Mouse (Mus musculus) intestine, embryonic 16.5 days (tissue): Measurements from ENCODE around the gene Creb5. TPM values are rescaled to one million over a fixed set of nuclear protein-coding genes. Genes with fewer than 3 reads are reported as not detected.

Source experiments
- ATAC-seq: fragments of 200-750 bp; cut with Nextera tagmentation; 2 replicates; pipeline ENCODE4 v1.8.0; 2017; ENCODE audit warnings: moderate TSS enrichment, moderate library complexity
- H3K27ac ChIP-seq: fragments of 300-500 bp; sonication (generic); 2 replicates; pipeline ENCODE4 v1.5.1; 2014; ENCODE audit warnings: mild to moderate bottlenecking, low read length
- H3K27me3 ChIP-seq: fragments of 300-500 bp; sonication (generic); replicated peaks from 2 replicates; pipeline ENCODE4 v1.6.1; 2014; ENCODE audit warnings: low read length, control low read depth, mixed read lengths; ENCODE audit not compliant: control insufficient read depth, insufficient read depth
- H3K36me3 ChIP-seq: fragments of 300-500 bp; sonication (generic); 2 replicates; pipeline ENCODE4 v1.6.1; 2014; ENCODE audit warnings: low read length, control low read depth; ENCODE audit not compliant: control insufficient read depth, insufficient read depth
- H3K4me1 ChIP-seq: fragments of 300-500 bp; sonication (generic); 2 replicates; pipeline ENCODE4 v1.6.1; 2014; ENCODE audit warnings: low read length, control low read depth, mixed read lengths; ENCODE audit not compliant: control insufficient read depth, insufficient read depth
- H3K4me2 ChIP-seq: fragments of 300-500 bp; sonication (generic); 2 replicates; pipeline ENCODE4 v1.6.1; 2014; ENCODE audit warnings: low read depth, low read length, control low read depth
- H3K4me3 ChIP-seq: fragments of 300-500 bp; sonication (generic); 2 replicates; pipeline ENCODE4 v1.5.1; 2014; ENCODE audit warnings: mild to moderate bottlenecking, low read length
- H3K9ac ChIP-seq: fragments of 300-500 bp; sonication (generic); 2 replicates; pipeline ENCODE4 v1.6.1; 2014; ENCODE audit warnings: low read depth, low read length
- H3K9me3 ChIP-seq: fragments of 300-500 bp; sonication (generic); 2 replicates; pipeline ENCODE4 v1.6.1; 2016; ENCODE audit warnings: low read length, control low read depth; ENCODE audit not compliant: control insufficient read depth
- WGBS: fragments of 180-500 bp; shearing (Covaris S2); extraction: QIAGEN DNeasy Blood & Tissue Kit; methylation state at CpG from one replicate; pipeline ENCODE4 v1.1.7; 2014; 5-methylcytosine and 5-hydroxymethylcytosine counted together
- polyA plus RNA-seq: library from polyadenylated mRNA; unstranded; fragments of >200 nt; fragmentation: Nextera tagmentation; extraction: Ambion mirVana; gene quantifications from 2 replicates; pipeline ENCODE4 v1.2.1, GENCODE M21; 2015

The Creb5 gene
- polyA plus RNA-seq, 1 experiment from 2014 or later = 4.1 TPM

GRCm38 (mm10) chr6:53615440-53616211 is 328.6 kb downstream of the Creb5 start:
- Histone ChIP-seq H3K27ac (no peak overlapping the region), H3K4me3 (no peak overlapping the region), H3K36me3 (no peaks in the 10 kb centered on the region), H3K4me1 (peaks cover 3% of the 10 kb centered on the region; the same call in 1 of the 2 replicates), H3K9me3 (no peaks in the 10 kb centered on the region), H3K27me3 (no peaks in the 10 kb centered on the region), H3K9ac (no peak overlapping the region), H3K4me2 (no peak overlapping the region)
- WGBS = 45% methylated on average over 9 of the region's 9 CpGs
- no peak for ATAC-seq

DNA sequence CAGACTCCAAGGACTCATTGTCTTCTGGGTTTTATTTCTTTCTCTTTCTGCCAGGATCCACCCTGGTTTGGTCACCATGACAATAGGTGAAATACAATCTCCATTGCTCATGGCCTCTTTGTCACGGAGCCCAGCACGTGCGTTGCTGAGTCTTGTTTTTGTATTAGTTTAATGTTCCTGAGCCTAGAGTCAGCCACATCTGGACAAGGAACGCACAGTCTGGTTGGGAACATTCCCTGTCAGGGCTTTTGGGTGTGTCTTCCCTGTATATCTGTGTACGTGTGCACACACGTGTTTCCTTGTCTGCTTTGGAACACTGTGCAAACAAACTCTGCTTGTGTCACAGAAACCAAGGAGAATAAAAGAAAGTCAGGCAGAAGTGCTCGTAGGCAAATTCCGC is 331.1 kb downstream of the Creb5 start:
- no peaks in the 10 kb centered on the region for H3K27me3 ChIP-seq
- H3K4me3 ChIP-seq = no peak overlapping the region
- H3K9me3 ChIP-seq = no peaks in the 10 kb centered on the region
- H3K4me2 ChIP-seq = no peak overlapping the region
- peaks cover 3% of the 10 kb centered on the region; the same call in 1 of the 2 replicates for H3K4me1 ChIP-seq
- WGBS = 71% methylated on average over 8 of the region's 8 CpGs
- no peaks in the 10 kb centered on the region for H3K36me3 ChIP-seq
- no peak overlapping the region for H3K27ac ChIP-seq
- H3K9ac ChIP-seq = no peak overlapping the region
- ATAC-seq = no peak

DNA sequence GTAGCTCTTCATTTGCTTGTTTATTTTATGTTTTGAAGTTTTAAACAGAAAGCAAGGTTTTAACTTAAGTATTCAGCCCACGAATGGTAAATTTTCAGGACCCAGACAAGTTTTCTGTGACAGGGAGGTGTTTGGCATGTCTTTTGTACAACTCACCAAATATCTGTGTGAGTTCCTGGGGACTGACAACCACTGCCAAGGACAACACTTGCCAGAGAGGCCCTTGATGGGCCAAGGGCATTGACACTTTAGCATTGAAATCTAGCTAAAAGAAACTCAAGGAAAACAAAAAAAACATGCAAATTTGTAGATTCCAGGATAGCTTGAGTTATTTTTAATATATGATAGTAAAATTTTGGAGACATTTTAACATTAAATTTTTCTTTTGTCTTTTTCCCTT is 332.6 kb downstream of the Creb5 start:
- no peaks in the 10 kb centered on the region for H3K9me3 ChIP-seq
- H3K9ac ChIP-seq = no peak overlapping the region
- no peak overlapping the region for H3K27ac ChIP-seq
- no peak overlapping the region for H3K4me3 ChIP-seq
- H3K27me3 ChIP-seq = no peaks in the 10 kb centered on the region
- ATAC-seq = no peak
- no peak overlapping the region for H3K4me2 ChIP-seq
- whole genome bisulfite sequencing = 56% methylated on average over 1 of the region's 1 CpGs
- no peaks in the 10 kb centered on the region for H3K36me3 ChIP-seq
- H3K4me1 ChIP-seq = peaks cover 3% of the 10 kb centered on the region; the same call in 1 of the 2 replicates

DNA sequence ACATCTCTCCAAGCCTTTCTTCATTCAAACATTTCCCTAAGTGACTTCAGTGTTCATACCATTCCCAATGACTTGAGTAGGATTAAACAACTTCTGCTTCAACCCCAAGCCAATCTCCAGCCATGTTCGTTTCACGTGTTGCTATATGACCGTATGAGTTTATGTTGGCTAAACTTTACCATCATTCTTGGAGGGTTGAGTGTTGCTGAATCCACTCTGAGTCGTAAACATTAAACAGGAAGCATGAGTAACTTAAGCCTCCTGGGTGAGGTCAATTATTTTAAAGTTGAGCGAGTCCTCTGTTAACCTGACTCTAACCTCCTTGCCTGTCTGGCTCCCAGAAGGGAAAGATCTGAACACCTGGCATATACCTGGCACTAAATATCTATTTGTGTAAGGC is 334.2 kb downstream of the Creb5 start:
- no peak overlapping the region for H3K27ac ChIP-seq
- WGBS = 60% methylated on average over 5 of the region's 5 CpGs
- no peak overlapping the region for H3K4me3 ChIP-seq
- no peak for ATAC-seq
- no peaks in the 10 kb centered on the region for H3K27me3 ChIP-seq
- no peak overlapping the region for H3K4me2 ChIP-seq
- H3K36me3 ChIP-seq = no peaks in the 10 kb centered on the region
- no peak overlapping the region for H3K9ac ChIP-seq
- H3K9me3 ChIP-seq = no peaks in the 10 kb centered on the region
- no peaks in the 10 kb centered on the region for H3K4me1 ChIP-seq

DNA sequence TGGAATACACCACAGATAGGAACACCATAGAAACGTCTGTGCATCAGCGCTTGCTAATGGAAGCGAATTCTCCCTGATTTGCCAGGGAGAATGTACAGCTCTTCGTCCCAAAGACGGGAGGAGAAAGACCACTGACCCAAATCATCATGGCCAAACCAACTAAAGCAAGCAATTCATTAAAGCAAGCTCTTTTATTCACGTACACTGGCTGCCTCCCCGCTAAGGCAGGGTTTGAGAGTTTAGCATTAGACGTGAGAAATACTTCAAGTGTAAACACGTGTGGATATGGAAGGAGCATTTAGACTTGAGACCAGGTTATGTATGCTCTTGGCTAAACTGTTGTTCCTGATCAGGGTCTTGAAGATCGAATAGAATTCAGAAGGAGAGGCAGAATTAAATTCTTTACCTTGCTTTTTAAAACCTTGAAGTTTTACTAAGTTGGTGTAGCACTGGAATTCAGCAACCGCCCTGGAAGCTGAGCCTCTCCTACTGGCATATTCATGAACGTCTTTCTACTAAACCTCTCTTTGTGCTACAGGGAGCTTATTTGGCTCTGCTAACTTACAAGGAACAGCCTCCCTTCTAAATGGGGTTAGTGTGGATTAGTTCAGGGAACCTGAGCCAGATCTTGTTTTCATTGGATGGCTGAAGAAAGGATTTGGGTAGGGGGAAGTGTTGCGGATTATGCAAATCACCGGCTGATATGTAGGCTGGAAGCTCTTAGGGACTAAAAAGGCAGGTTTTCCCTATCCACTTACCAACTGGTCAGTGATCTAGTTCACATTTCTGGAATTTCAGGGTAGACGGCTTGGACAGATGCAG is 337.6 kb downstream of the Creb5 start:
- no peaks in the 10 kb centered on the region for H3K9me3 ChIP-seq
- no peak overlapping the region for H3K9ac ChIP-seq
- no peaks in the 10 kb centered on the region for H3K27me3 ChIP-seq
- no peaks in the 10 kb centered on the region for H3K4me1 ChIP-seq
- H3K4me3 ChIP-seq = no peak overlapping the region
- no peaks in the 10 kb centered on the region for H3K36me3 ChIP-seq
- WGBS = 64% methylated on average over 15 of the region's 15 CpGs
- H3K27ac ChIP-seq = no peak overlapping the region
- H3K4me2 ChIP-seq = no peak overlapping the region
- no peak for ATAC-seq

DNA sequence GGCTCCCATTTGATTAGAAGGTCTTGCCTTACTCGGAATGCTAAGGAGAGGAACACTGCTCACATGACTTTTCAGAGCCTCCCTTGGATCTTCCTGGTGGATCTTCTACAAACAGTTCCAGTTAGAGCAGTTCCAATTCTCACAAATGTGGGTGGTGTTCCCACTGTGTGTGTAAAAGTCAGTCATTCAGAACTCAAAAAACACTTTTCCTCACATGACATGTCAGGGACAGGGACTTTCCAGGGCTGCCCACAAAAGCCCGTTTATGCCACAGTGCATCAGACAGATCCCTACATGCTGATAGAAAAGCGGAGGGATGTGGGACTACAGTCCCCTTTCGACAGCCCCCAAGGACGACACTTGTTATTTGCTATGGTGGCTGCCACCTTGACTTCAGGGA is 339.0 kb downstream of the Creb5 start:
- no peak overlapping the region for H3K9ac ChIP-seq
- no peak overlapping the region for H3K27ac ChIP-seq
- 82% methylated on average over 5 of the region's 5 CpGs for WGBS
- ATAC-seq = no peak
- H3K4me2 ChIP-seq = no peak overlapping the region
- H3K4me3 ChIP-seq = no peak overlapping the region
- H3K4me1 ChIP-seq = no peaks in the 10 kb centered on the region
- no peaks in the 10 kb centered on the region for H3K36me3 ChIP-seq
- H3K27me3 ChIP-seq = no peaks in the 10 kb centered on the region
- H3K9me3 ChIP-seq = no peaks in the 10 kb centered on the region

- no peak overlapping the region for H3K27ac ChIP-seq
- H3K4me3 ChIP-seq = no peak overlapping the region
- no peak overlapping the region for H3K9ac ChIP-seq
- H3K4me1 ChIP-seq = no peaks in the 10 kb centered on the region
- no peak for ATAC-seq
- no peaks in the 10 kb centered on the region for H3K36me3 ChIP-seq
- H3K4me2 ChIP-seq = no peak overlapping the region
- no peaks in the 10 kb centered on the region for H3K9me3 ChIP-seq
- no peaks in the 10 kb centered on the region for H3K27me3 ChIP-seq
Observed at GRCm38 (mm10) chr6:53628714-53629113, 341.6 kb downstream of the Creb5 start.

DNA sequence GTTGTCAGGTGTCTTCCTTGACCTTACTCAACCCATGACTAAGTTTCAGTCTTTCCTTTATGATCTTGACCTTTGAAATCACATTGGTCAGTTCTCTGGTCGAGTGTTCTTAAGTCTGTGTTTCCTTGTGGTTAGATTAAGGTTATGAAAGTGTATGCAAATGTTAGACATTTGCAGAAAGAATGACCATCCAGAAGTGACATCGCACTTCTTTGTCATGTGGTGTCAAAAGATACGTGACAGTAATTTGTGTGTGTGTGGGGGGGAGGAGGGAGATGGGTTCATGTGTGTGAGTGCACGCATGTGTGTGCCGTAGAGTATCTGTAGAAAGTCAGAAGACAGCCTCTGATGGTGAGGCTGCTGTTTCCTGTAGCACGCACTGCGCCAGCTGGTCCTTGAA is 348.4 kb downstream of the Creb5 start:
- H3K27me3 ChIP-seq = no peaks in the 10 kb centered on the region
- 87% methylated on average over 7 of the region's 7 CpGs for WGBS
- H3K36me3 ChIP-seq = no peaks in the 10 kb centered on the region
- ATAC-seq = no peak
- no peak overlapping the region for H3K4me2 ChIP-seq
- no peak overlapping the region for H3K4me3 ChIP-seq
- no peak overlapping the region for H3K9ac ChIP-seq
- no peak overlapping the region for H3K27ac ChIP-seq
- no peaks in the 10 kb centered on the region for H3K4me1 ChIP-seq
- H3K9me3 ChIP-seq = no peaks in the 10 kb centered on the region

DNA sequence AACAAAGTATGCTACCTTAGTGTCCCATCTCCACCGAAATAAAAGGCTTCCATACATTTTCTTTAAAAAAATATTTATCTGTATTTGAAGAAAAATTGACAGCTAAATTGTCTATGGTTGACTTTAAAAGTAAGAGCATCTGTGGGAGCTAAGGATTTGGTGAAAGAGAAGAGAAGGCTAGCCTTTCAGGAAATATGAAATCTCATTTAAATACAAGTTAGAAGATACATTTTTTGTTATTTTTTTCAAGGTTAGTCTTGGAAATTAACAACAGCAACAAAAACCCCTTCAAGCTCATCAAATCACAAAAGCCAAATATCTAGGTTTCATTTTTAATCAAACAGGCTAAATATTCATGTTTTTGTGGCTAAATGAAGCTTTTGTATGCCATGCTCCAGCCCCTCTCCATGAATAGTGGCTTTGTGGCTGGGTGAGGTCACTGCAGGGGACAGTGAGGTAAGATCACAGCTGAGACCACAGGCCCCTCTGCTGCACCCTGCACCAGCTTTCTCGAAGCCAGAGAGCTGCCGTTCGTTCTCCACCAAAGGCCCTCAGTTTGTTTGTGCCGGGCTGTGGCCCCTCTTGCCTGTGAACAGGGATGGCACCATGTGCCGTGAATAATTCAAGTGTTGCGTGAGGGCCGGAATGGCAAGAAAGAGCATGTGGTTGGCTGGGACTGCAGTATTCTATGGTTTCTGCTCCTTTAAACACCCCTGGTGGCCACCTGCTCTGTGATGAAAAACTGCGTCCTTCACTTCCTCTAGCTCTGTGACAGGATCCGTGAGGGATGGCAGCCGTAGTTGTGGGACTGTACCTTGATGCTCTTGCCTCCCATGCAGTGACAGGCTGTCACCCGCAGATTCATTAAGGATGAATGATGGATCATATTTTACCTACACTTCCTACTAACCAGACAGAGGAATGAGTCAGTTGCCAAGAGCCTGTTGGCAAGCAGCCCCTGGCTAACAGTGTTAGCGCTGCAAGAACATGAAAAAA is 350.6 kb downstream of the Creb5 start:
- H3K9ac ChIP-seq = no peak overlapping the region
- no peak overlapping the region for H3K4me2 ChIP-seq
- 67% methylated on average over 13 of the region's 13 CpGs for WGBS
- H3K4me1 ChIP-seq = no peaks in the 10 kb centered on the region
- no peaks in the 10 kb centered on the region for H3K27me3 ChIP-seq
- H3K9me3 ChIP-seq = no peaks in the 10 kb centered on the region
- no peak overlapping the region for H3K4me3 ChIP-seq
- H3K36me3 ChIP-seq = no peaks in the 10 kb centered on the region
- ATAC-seq = no peak
- no peak overlapping the region for H3K27ac ChIP-seq
